Comparison of ENCODE assay signal across 7 mouse cellular contexts in genomic region chr8:84291688-84292087, GRCm38 (mm10). TPM values are rescaled to one million over a fixed set of nuclear protein-coding genes. Genes with fewer than 3 reads are reported as not detected.
DNase-seq lines count a peak whose midpoint lies in the region; ATAC-seq and TF ChIP-seq lines count a peak whose summit lies in the region.

No protein-coding gene starts in this region.

- TF ChIP-seq POLR2A in ES-Bruce4 (IDR thresholded peaks at IDR 0.05; ENCODE audit: insufficient read depth, low read length), result no peak

- no peak for TF ChIP-seq EP300 in ES-Bruce4 (IDR thresholded peaks at IDR 0.05; ENCODE audit: insufficient read depth, low read depth, low read length)

- H3K36me3 ChIP-seq in ES-Bruce4 (ENCODE audit: control insufficient read depth, insufficient read depth, low read length, poor library complexity, severe bottlenecking), result no peaks in the 10 kb centered on the region
- no peaks in the 10 kb centered on the region for H3K36me3 ChIP-seq in neural tube, embryonic 11.5 days (ENCODE audit: control insufficient read depth, insufficient read depth, low read length)

- H3K4me2 ChIP-seq in neural tube, embryonic 11.5 days (ENCODE audit: low read depth), result no peak overlapping the region

- peak; percentile 57 to 64 for DNase-seq in layer of hippocampus, postnatal 14 days (ENCODE audit: low spot score in 2 of 2)
- DNase-seq in layer of hippocampus, adult 9-11 months, result no peak
- peak; percentile 32 for DNase-seq in T-cell, adult 2 months (ENCODE audit: low spot score)
- peak; percentile 84 to 87 for DNase-seq in cerebellum, postnatal 25 days
- DNase-seq in kidney, postnatal 36 days, result peak; percentile 35 to 81
- peak; percentile 66 for DNase-seq in neural tube, embryonic 11.5 days (ENCODE audit: low spot score)

- H3K4me1 ChIP-seq in ES-Bruce4 (ENCODE audit: control insufficient read depth, insufficient read depth, low read length), result no peaks in the 10 kb centered on the region
- H3K4me1 ChIP-seq in neural tube, embryonic 11.5 days (ENCODE audit: control insufficient read depth, insufficient read depth, low read length), result no peaks in the 10 kb centered on the region

- H3K4me3 ChIP-seq in ES-Bruce4 (ENCODE audit: low read depth, low read length), result no peak overlapping the region
- H3K4me3 ChIP-seq in neural tube, embryonic 11.5 days (ENCODE audit: low read depth, low read length), result no peak overlapping the region

- TF ChIP-seq CTCF in ES-Bruce4 (IDR thresholded peaks at IDR 0.05; ENCODE audit: low read depth, low read length), result peak; percentile 62

- H3K9me3 ChIP-seq in ES-Bruce4 (replicated peaks; ENCODE audit: control insufficient read depth, insufficient read depth, low read length, poor library complexity, severe bottlenecking), result no peaks in the 10 kb centered on the region
- H3K9me3 ChIP-seq in neural tube, embryonic 11.5 days (ENCODE audit: control insufficient read depth, low read length), result no peaks in the 10 kb centered on the region

- ATAC-seq in neural tube, embryonic 11.5 days (ENCODE audit: insufficient read depth, low FRiP score, low TSS enrichment), result no peak

- no peak overlapping the region for H3K9ac ChIP-seq in ES-Bruce4 (ENCODE audit: low read depth, poor library complexity, severe bottlenecking)
- no peak overlapping the region for H3K9ac ChIP-seq in neural tube, embryonic 11.5 days (ENCODE audit: low read length)

- WGBS in neural tube, embryonic 11.5 days, result 25% methylated on average over 8 of the region's 8 CpGs

- no peaks in the 10 kb centered on the region for H3K27me3 ChIP-seq in ES-Bruce4 (ENCODE audit: control insufficient read depth, insufficient read depth, low read length, poor library complexity, severe bottlenecking)
- H3K27me3 ChIP-seq in neural tube, embryonic 11.5 days (ENCODE audit: control insufficient read depth, insufficient read depth, low read length), result no peaks in the 10 kb centered on the region

- H3K27ac ChIP-seq in ES-Bruce4 (ENCODE audit: insufficient read depth, low read length), result no peak overlapping the region
- no peak overlapping the region for H3K27ac ChIP-seq in neural tube, embryonic 11.5 days (ENCODE audit: low read depth, low read length)

RNA-seq across cellular contexts. Expression of gene Ccdc130, which starts 21.5 kb away (rescaled TPM):
- total RNA-seq in layer of hippocampus, postnatal 14 days (2021), result 10 to 100 TPM; 20.4 to 21.4 TPM
- 21.3 and 25.7 TPM in 2 replicates for polyA plus RNA-seq in ES-Bruce4 (2011; ENCODE audit: insufficient read depth, insufficient read length, low read depth, missing spikeins)
- polyA plus RNA-seq in neural tube, embryonic 11.5 days (2014; fragmentation: Nextera tagmentation; extraction: Ambion mirVana), result 21.4 and 26.6 TPM in 2 replicates

RNA-seq across cellular contexts. Expression of gene Mri1, which starts 34.6 kb away (rescaled TPM):
- total RNA-seq in layer of hippocampus, postnatal 14 days (2021), result 10 to 100 TPM; 24.7 to 28.7 TPM
- polyA plus RNA-seq in ES-Bruce4 (2011; ENCODE audit: insufficient read depth, insufficient read length, low read depth, missing spikeins), result 37.1 and 38.0 TPM in 2 replicates
- 50.7 and 55.9 TPM in 2 replicates for polyA plus RNA-seq in neural tube, embryonic 11.5 days (2014; fragmentation: Nextera tagmentation; extraction: Ambion mirVana)

RNA-seq across cellular contexts. Expression of gene D8Ertd738e, which starts 42.2 kb away (rescaled TPM):
- total RNA-seq in layer of hippocampus, postnatal 14 days (2021), result 100 to 1,000 TPM; 147 to 156 TPM
- 90.6 and 92.0 TPM in 2 replicates for polyA plus RNA-seq in ES-Bruce4 (2011; ENCODE audit: insufficient read depth, insufficient read length, low read depth, missing spikeins)
- polyA plus RNA-seq in neural tube, embryonic 11.5 days (2014; fragmentation: Nextera tagmentation; extraction: Ambion mirVana), result 301 and 323 TPM in 2 replicates

RNA-seq across cellular contexts. Expression of gene Zswim4, which starts 54.8 kb away (rescaled TPM):
- 10 to 100 TPM; 17.2 to 18.8 TPM for total RNA-seq in layer of hippocampus, postnatal 14 days (2021)
- 14.8 and 15.4 TPM in 2 replicates for polyA plus RNA-seq in ES-Bruce4 (2011; ENCODE audit: insufficient read depth, insufficient read length, low read depth, missing spikeins)
- polyA plus RNA-seq in neural tube, embryonic 11.5 days (2014; fragmentation: Nextera tagmentation; extraction: Ambion mirVana), result 34.9 and 35.5 TPM in 2 replicates
